ENCODE assay signal across 9 mouse cellular contexts in genomic region chr17:86329273-86330075, GRCm38 (mm10).
DNase-seq lines count a peak whose midpoint lies in the region; ATAC-seq and TF ChIP-seq lines count a peak whose summit lies in the region.
"Had no signal": no experiment of that assay in that cellular context is flagged by ENCODE, and none has a peak within 500 bp of the region (broad histone marks: within the 10 kb centered on the region; RNA-seq: fewer than 3 reads in every experiment).

No protein-coding gene starts in this region.

- TF ChIP-seq POLR2A in small intestine, adult 2 months (IDR thresholded peaks at IDR 0.05; ENCODE audit: low read depth, low read length): no peak

- no peak for TF ChIP-seq CTCF in layer of hippocampus, adult 2 months (conservative IDR thresholded peaks at IDR 0.05)
- no peak for TF ChIP-seq CTCF in small intestine, adult 2 months (IDR thresholded peaks at IDR 0.05; ENCODE audit: extremely low read depth, insufficient read length, insufficient replicate concordance, low read depth, low read length)

- H3K4me2 ChIP-seq in limb, embryonic 13.5 days (replicated peaks): peak overlapping the region; percentile 54

- DNase-seq in layer of hippocampus, adult 2 months (ENCODE audit: low spot score in 2 of 2): no peak
- DNase-seq in layer of hippocampus, adult 9-11 months: no peak
- no peak for DNase-seq in gastrocnemius, postnatal 4 days (ENCODE audit: low spot score in 2 of 2)
- no peak for DNase-seq in thymus, postnatal 14 days
- no peak for DNase-seq in ovary, postnatal 10 days (ENCODE audit: low spot score)

- H3K4me3 ChIP-seq in layer of hippocampus, adult 2 months: no peak overlapping the region
- peak overlapping the region; percentile 10; the same call in 1 of the 2 replicates for H3K4me3 ChIP-seq in limb, embryonic 13.5 days
- 0 out of 2 replicates have a peak overlapping the region, but pooled peaks have one; percentile 16 for H3K4me3 ChIP-seq in small intestine, adult 2 months (ENCODE audit: low read depth, low read length)

- H3K9ac ChIP-seq in limb, embryonic 13.5 days: no peak overlapping the region

- H3K4me1 ChIP-seq in limb, embryonic 13.5 days: peaks cover 45% of the 10 kb centered on the region
- peaks cover 17% of the 10 kb centered on the region; the same call in 1 of the 2 replicates for H3K4me1 ChIP-seq in small intestine, adult 2 months (ENCODE audit: control insufficient read depth, insufficient read depth, insufficient read length, low read length)

- WGBS in limb, embryonic 13.5 days: 15% methylated on average over 16 of the region's 16 CpGs
- 13% methylated on average over 16 of the region's 16 CpGs for WGBS in small intestine, adult 2 months

- H3K27ac ChIP-seq in layer of hippocampus, adult 2 months: peak overlapping the region; percentile 78
- H3K27ac ChIP-seq in limb, embryonic 13.5 days: no peak overlapping the region; the same call in 1 of the 2 replicates
- H3K27ac ChIP-seq in small intestine, adult 2 months (ENCODE audit: insufficient read depth, low read depth, low read length): peak overlapping the region; percentile 5; the same call in 1 of the 2 replicates

- H3K36me3 ChIP-seq in limb, embryonic 13.5 days: no peaks in the 10 kb centered on the region
- no peaks in the 10 kb centered on the region for H3K36me3 ChIP-seq in small intestine, adult 2 months (ENCODE audit: control insufficient read depth, insufficient read depth, low read length)

- ATAC-seq in erythroblast, adult 5-6 weeks (replicated peaks; ENCODE audit: low FRiP score, poor library complexity, severe bottlenecking): 0 out of 2 replicates have a peak, but pooled peaks have one; percentile 39
- peak; percentile 45; the same call in 1 of the 2 replicates for ATAC-seq in limb, embryonic 13.5 days (ENCODE audit: low FRiP score, low read depth)
- ATAC-seq: Patski had no signal

- H3K27me3 ChIP-seq in limb, embryonic 13.5 days: no peaks in the 10 kb centered on the region
- H3K27me3 ChIP-seq in small intestine, adult 2 months (ENCODE audit: control insufficient read depth, insufficient read depth, low read length): no peaks in the 10 kb centered on the region
- H3K27me3 ChIP-seq: Patski had no signal

- H3K9me3 ChIP-seq in limb, embryonic 13.5 days: peaks cover 3% of the 10 kb centered on the region; the same call in 1 of the 2 replicates
